Mouse (Mus musculus) cerebellum, postnatal 10 days (tissue): ENCODE measurements around the gene Ncf2.

Experiments
- DNase-seq, 2 experiments: peaks; one replicate each; pipeline ENCODE4 v3.0.0; 2021; ENCODE audit warnings: mixed read lengths in 2 of 2

Gene Ncf2

DNA sequence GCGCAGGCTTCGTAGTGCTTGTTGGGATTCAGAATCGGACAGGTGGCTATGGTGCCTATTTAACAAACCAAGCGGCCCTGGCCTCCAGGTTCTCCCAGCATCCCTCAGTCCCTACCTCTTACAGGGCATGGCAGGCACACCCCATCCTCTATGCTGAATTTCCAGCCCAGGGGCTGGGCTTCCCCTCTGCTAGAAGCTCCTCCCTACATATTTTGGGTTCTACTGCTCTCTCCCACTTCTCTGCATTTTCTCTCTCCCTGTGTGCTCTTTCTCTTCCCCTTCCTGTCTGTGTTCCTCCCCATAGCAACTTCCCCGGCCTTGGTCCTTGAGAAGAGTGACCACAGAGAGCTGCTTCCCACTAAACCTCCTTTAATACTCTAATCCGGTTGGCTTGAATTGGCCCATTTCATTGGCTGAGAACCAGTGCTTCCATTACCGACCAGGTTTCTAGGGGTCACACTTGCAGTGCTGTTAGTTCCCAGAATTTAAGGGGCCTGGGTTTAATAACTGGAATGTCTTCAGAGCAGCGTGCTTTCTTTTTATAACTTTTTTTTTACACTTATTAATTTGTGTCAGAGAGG is 3.2 kb upstream of the Ncf2 start:
- DNase-seq: no peak

DNA sequence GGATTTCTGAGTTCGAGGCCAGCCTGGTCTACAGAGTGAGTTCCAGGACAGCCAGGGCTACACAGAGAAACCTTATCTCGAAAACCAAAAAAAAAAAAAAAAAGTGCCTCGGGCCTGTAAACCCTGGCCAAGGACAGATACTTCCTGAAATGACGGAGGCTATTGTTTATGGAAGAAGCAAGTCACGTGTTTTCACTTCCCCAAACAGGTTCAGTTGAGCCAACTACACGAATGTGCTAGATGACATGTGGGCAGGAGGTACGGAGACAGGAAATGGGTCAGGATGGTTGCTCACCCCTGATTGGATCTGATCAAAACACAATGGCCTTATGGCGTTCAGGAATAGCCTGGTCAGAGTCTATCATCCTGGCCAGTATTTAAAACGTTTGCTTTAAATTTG is 1.9 kb upstream of the Ncf2 start:
- DNase-seq: no peak

DNA sequence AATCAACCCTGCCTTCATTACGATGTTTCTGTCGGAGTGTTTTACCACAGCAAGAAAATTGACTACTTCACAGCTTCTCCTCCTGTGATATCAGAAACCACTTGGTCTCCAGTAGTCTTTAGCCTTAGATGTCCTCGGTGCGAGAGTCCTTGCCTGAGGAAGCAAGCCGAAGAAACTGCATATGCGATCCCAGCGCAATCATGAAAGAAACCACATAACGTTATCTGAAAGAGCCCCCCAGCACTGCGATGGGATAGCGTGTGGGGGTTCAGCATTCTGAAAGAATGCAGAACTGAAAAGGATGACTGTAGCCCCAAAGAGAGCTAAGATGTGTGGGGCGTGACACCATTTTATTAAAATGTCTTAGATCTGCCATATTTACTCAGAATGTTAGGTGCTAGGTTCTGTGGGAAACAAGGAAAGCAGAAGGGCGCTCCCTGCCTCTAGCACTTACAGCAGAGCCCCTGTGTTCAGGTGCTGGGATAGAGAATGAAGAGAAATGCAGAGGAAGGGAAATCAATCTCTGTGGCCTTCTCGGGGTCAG is 711 bp downstream of the Ncf2 start:
- DNase-seq: no peak

DNA sequence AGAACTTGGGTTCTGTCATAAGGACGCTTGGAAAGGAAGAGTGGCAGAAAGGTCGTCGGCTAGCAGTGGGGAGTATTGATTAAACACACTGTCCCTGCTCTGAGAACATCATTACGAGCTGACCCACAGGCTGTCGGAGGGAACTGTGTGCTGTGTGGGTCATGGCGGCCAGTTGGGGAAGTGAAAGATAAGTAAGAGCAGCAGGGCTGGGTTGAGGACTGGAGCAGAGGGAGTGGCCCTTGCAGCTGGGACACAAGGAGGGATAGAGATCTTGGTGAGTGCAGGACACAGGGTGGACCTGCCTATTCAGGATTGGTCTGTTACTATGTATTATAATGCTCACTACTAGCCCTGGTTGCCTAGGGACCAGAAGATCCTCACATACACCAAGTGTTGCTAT is 4.9 kb downstream of the Ncf2 start:
- DNase-seq: no peak

DNA sequence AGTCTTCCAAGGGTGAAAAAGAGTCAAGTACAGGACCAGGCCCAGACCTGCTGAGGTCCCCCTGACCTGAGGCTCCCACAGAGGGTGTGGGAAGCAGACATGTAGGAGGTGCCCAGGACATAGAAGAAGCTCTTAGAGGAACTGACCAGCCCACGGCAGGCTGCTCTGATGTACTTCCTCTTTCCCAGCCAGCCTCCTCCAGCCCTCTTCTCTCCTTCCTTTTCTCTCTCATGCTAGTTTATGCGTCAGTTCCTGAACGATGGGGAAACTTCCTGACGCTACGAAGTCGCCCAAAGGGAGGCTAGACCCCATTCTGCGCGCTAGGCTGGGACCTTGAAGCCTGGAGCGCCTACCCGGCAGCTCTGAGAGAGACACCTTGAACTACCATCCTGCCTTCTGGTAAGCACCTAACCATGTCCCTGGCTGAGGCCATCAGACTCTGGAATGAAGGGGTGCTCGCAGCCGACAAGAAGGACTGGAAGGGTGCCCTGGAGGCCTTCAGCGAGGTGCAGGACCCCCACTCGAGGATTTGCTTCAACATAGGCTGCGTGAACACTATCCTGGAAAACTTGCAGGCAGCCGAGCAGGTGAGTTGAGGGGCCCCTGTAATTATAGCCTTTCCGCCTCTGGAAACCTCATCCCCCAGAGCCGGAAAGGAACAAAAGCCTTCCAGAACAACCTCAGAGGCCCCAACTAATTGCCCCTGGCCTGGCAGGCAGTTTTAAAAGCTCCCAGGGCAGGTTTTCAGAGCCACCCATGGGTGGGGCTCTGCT is 7.8 kb downstream of the Ncf2 start:
- no peak for DNase-seq

DNA sequence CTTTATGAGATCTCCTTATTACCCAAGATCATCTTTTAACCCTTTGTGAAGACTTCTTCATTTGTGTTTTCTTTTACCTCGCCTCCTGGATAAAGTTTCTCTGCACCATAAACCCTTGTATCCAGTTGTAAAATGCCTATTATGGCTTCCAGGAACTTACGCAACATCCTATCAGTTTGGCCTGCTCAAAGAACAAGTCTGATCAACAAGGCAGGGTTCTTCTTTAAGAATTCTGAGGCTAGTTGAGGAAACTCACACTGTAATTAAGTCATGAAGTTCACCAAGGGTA is 8.3 kb downstream of the Ncf2 start:
- no peak for DNase-seq

DNA sequence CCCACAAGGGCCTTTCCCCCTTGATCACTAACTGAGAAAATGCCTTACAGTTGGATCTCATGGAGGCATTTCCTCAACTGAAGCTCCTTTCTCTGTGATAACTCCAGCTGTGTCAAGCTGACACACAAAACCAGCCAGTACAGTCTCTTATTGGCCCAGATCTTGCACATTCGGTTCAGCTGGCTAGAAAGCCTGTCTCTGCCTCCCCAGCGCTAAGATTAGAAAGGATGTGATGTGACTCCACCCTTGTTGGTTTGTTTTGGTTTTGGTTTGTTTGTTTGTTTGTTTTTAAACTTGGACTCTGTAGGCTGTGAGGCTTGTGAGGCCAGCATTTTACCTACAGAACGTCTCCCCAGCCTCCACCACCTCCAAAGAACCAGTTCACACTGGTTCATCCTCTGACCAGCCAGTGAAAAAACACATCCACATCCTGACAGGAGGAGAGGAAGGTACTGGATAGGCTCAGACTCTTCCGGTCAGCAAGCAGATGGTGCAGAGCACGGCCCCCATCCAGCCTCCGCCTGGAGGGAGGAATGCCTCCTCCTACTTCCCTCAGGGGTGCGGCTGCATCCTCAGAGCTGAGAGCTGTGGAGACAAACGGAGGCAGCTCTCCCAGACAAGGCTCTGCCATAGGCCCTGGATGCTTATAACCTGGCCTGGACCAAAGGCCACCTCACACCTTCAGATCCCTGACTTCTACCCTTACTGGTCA is 9.7 kb downstream of the Ncf2 start:
- DNase-seq: peak; percentile 22 to 46

DNA sequence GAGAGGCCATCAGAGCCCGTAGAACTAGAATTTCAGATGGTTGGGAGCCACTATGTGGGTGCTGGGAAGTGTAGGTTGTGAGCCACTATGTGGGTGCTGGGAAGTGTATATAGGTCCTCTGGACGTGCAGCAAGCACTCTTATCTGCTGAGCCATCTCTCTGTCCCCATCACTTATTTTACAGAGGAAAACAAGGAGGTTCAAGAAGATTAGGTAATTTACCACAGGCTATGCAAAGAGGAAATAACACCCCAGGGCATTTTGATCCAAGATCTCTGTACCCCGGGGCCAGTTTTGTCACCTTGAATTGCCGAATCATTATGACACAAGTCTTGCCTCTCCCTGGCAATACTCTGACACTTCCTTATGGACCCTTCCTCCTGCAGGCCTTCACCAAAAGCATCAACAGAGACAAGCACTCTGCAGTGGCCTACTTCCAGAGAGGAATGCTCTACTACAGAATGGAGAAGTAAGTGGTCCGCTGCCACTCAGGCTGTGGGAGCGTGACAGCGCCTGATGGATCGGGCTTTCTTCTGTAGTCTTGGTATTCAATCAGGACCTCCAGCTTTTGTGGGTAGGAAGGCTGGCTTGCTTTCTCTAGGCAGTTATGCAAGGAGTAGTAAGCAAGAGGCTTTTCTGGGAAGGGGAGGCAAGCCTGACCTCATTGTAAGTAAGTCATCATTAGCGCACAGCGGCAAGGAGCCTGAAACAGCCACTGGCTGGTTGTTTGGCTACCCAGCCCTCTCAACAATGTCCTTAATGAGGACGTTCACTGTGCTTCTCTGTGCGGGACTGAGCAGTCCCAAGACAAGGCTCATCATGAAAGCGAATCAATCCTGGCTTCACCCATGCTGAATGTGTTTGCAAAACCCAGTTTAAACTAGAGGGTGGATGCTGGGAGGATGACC is 10.8 kb downstream of the Ncf2 start:
- DNase-seq: no peak

DNA sequence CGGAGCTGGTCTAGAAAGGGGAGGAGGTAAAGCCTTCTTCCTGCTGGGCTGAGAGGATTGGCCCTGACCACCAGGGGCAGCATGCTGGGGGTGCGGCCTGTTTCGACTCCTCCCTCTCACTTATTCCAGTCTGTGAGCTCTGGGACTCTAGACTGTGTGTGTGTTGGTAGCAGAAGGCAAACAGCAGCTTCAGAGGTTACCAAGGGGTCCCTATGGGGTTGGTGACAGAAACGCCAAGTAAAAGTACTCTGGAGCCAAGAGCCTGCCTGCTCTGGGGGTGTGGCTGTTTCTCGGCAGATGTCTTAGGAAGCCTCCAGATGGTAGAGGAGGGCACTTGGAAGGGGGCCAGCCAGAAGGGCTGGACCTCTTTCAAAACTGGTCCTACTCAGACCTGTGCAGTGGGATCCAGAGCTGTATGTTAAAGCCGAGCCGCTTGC is 15.3 kb downstream of the Ncf2 start:
- peak; percentile 85 to 87 for DNase-seq

DNA sequence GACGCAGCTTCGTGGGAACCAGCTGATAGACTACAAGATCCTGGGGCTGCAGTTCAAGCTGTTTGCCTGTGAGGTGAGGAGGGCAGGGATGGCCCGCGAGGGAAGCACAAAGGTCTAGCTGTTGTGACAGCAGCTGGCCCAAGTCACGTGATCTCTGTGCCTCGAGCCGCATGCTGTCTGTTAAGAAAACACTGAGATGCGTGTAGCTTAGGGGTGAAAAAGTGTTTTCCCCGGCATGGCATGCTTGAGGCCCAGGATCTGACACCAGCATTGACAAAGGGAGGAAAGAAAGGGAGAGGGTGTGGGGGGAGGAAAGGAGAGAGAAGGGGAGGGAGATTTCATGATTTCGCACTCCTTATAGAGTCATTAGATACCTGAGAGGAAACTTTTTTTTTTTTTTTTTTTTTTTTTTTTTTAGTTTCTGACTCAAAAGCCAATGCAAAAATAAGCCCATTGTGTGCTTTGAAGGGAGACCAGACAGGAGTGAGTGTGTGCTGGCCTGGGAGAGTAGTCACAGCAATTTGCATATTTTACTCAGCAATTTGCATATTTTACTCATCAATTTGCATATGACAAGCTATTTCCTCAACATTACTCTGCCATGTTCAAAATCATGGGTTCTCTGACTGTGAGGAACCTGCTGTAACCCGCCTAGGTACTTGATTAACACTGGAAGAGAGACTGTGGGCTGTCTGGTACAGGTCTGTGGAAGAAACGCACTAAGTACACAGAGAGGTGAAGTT is 17.2 kb downstream of the Ncf2 start:
- peak in 1 of 2 experiments; percentile 33 for DNase-seq

DNA sequence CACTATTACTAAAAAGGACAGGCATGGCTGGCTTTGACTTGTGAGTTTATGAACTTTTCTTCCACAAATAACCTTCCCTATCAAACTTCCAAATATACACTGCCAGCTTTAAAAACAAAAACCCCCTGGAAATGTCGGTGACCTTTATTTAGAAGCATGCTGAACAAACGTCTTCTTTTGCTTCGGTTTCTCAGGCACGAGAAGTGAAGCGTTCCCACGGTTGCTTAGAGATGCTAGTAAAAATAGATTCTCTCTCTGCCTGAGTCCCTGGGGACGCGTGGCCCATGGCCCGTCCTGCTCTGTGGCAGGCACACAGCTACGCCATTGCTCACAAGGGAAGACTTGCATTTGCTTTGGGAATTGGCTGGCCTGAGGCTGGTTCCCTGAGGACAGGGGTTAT is 17.8 kb downstream of the Ncf2 start:
- peak; percentile 30 to 60 for DNase-seq

DNA sequence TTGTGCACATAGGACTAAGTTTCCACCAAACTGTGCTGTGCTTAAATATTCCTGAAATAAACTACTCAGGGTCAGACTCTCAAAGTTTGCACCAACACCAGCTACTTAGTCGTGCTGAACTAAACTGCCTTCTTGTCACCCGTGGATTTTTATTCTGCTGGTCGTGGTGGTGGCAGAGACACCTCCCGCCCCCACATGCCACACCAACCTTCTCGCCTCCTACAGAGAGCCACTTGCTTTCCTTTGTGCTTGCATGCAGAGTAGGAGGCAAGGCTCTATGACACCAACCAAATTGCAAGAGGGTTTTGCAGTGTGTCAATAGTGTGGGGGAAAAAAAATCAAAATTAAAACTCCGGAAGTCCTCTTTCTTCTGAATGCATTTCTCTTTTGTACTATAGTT is 19.6 kb downstream of the Ncf2 start:
- DNase-seq: no peak

DNA sequence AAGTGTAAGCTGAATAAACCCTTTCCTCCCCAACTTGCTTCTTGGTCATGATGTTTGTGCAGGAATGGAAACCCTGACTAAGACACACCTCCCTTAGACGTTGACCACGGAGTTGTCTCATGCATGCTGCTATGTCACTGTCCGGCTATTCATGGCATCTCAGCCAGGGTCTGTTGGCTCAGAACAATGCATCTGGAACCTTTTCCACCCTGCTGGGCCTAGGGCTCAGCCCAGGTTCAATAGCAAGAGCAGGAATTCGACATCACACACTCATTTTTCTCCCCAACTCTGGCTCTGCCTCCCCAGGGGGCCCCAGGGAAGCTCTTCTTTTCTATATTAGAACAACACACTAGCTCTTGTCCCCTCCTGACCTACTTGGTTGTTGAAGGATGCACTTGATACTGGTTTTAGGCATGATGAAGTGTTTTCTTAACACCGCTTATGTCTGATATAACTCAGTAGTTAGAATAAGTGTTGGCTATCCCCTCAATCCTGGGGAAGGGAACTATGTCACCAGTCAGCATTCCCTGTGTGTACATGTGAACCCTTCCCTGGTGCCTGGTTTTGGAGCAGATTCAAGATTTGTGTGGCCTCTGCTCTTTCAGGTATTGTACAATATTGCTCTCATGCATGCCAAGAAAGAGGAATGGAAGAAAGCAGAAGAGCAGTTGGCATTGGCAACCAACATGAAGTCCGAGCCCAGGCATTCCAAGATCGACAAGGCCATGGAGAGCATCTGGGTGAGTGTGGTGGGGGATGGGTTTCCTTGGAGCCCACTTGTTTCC is 21.1 kb downstream of the Ncf2 start:
- no peak for DNase-seq

DNA sequence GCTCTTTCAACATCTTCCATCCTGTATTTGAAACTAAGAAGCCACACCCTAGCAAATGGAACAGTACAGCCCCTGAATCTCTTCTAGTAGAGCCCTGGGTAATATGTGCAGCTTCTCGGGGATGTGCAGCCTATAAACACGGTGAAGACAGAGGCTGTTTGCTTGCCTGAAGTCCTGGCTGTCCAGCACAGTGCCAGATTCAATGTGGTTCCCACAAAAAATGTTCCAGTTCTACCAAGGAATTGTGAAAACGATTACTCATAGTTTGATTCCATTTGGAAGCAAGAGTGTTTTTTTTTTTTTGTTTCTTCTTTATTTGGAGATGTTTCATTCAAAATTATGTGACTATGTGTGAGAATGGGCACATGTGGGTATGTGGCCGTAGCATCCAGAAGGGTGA is 21.8 kb downstream of the Ncf2 start:
- no peak for DNase-seq

DNA sequence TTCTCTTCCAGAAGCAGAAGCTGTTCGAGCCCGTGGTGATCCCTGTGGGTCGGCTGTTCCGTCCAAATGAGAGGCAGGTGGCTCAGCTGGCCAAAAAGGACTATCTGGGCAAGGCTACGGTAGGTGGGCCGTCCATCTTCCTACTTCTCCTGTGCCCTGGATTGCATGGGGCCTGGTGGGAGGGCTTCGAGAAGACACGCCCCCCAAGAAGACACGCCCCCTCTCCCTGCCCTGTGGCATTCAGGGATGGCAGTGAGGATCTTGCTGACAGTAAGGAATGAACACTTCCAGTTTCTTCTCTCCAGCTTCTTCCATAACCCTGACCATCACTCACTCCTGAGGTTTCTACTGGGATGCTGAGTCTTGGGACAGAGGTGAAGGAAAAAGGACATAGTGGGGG is 24.2 kb downstream of the Ncf2 start:
- DNase-seq: no peak

DNA sequence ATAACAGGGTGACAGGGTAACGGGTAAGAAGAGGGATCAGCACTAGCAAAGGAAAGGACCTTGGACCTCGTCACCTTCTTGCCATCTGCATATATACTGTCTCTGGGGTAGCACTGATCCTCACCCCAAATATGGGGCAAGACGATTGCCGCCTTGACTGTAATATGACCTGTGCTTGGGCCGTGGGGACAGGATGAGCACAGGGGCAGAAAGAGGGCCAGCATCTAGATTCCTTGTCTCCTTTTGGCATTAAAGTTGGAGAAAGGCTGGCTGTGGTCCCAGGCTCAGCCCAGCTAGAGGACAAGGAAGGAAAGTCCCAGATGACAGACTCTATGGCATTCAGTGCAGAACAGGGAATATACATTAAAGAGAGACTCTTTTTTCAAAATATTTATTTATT is 26.5 kb downstream of the Ncf2 start:
- peak; percentile 37 to 51 for DNase-seq

DNA sequence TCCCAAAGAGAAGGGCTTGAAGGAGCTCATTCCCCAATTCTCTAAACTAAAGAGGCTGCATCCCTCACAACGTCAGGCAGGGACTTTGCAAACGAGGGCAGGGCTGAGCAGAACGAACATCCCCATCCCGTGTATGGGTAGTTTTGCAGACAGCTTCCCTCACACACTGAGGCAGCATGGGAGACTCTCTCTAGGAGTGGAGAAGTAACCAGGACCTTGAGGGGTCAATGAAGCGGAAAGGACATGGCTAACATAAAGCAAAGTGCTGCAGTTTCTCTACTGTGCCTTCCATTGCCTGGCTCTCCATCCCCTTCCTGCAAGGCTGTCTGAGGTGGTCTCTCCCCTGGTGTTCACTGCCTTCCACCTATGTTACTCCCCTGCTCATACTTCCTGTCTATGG is 28.2 kb downstream of the Ncf2 start:
- no peak for DNase-seq

DNA sequence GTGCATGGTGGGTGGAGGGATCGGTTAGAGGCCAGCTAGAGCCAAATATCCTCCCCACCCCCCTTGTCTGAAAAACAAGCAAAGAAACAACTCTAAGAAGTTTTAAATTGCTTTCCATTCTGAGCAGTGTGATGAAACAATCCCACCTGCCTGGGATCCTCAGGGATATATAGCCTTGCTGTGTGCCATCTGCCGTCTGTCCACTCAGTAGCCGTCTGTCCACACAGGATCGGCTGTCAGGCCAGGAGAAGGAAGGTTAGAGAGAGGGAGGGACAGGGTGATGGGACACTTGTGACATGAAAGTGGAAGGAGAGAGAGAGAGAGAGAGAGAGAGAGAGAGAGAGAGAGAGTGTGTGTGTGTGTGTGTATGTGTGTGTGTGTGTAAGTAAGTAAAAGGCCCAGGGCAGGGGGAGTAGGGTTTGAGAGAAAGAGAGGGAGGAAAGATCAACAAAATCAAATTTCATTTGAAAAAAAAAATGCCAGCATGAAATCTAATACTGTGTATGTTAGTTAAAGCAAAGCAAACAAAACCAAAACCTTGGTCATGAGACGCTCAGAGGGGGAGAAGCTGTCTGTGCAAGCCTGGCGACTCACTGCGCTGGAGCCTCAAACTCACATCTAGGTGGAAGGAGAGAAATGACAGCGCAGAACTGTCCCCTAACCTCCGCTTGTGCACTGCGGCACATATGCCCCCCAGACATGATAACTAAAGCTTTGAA is 28.8 kb downstream of the Ncf2 start:
- no peak for DNase-seq

DNA sequence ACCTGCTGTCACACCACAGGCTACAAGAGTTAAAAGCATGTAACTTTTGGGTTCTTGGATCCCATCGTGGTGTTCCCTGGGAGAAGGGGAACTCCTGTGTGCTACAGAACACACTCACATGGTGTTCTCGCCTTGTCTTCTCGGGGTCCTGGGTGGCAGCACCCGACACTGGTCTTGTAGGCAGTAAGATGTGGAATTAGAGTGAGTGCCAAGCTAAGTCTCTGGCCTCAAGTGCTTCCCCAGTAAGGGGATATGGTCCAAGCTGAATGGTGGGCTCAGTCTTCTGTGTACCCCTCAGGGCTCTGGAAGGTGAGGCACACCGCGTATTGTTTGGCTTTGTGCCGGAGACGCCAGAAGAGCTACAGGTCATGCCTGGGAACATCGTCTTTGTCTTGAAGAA is 30.1 kb downstream of the Ncf2 start:
- DNase-seq: no peak

DNA sequence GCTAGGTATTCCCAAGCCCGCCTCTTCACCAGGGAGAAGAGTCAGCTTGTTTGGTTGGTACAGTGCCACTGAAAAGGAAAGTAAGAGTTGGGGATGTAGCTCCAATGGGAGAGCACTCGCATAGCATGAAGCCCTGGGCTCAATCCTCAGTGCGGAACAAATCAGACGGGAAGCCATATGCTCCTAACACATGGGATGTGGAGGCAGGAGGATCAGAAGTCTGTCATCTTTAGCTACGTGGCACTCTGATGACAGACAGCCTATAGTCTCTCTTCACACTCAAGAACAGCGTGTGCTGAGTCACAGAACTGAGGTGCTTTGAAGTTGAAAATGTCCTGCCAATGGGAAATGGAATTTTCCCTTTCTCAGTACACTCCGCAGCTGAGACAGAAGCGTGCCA is 31.0 kb downstream of the Ncf2 start:
- DNase-seq: no peak

DNA sequence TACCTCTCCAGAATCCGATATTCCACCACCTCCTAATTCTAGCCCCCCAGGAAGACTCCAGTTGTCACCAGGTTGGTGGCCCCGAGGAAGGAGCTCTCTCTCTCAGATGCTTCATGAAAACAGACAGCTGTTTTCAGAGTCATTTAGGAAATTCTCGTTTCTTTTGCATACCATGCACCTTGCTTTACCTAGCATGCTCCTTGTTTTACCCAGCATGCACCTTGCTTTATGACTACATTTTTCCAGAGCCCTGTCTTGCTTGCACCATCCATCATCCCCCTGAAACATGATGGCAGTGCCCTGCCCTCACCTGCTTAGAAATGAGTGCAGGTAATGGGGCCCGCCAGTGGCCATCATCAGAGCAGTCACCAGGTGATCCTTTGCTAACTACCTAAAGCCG is 31.6 kb downstream of the Ncf2 start:
- no peak for DNase-seq
